8 mouse cellular contexts compared by ENCODE assay signal in the genomic region with DNA sequence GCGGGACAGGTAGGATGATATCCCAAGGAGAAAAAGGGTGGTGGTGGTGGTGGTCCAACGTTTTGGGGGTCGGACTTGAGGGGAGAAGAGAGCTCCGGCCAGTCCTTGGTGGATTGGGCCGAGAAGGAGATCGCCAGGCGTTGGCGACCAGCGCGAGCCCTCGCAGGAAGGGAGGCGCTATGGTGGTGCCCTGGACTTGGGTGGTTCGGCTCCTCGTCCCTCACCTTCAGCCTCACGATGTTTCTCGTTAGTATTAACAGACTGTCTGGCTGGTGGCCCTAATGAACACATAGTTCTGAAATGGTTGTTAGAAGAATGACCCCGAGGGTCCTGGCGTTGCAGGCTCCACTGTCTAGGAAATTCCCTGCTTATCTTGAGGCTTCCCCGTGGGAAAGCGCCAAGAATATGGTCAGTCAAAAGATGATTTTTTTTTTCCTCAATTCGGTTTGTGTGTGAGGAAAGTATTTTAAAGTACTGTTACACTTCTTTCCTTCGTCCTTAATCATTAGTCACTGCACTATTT. TPM values are rescaled to one million over a fixed set of nuclear protein-coding genes. Genes with fewer than 3 reads are reported as not detected.
DNase-seq lines count a peak whose midpoint lies in the region; ATAC-seq and TF ChIP-seq lines count a peak whose summit lies in the region.

No protein-coding gene starts in this region.

- no peaks in the 10 kb centered on the region; the same call in 1 of the 2 replicates for H3K4me1 ChIP-seq in cerebellum, adult 2 months (ENCODE audit: control insufficient read depth, insufficient read depth, low read length)
- H3K4me1 ChIP-seq in forebrain, embryonic 14.5 days (ENCODE audit: control insufficient read depth, insufficient read depth, low read length): peaks cover 5% of the 10 kb centered on the region; the same call in 1 of the 2 replicates
- H3K4me1 ChIP-seq in liver, embryonic 15.5 days (replicated peaks): peaks cover 60% of the 10 kb centered on the region

- peaks cover 10% of the 10 kb centered on the region for H3K36me3 ChIP-seq in C2C12 (ENCODE audit: control insufficient read depth, insufficient read depth)
- H3K36me3 ChIP-seq in forebrain, embryonic 14.5 days (ENCODE audit: control insufficient read depth, insufficient read depth, low read length): peaks cover 6% of the 10 kb centered on the region; the same call in 1 of the 2 replicates
- peaks cover 8% of the 10 kb centered on the region; the same call in 1 of the 2 replicates for H3K36me3 ChIP-seq in liver, embryonic 15.5 days (replicated peaks)

- no peak for DNase-seq in cerebellum, adult 2 months
- DNase-seq in cerebellum, postnatal 14 days: no peak
- DNase-seq in forebrain, embryonic 14.5 days (ENCODE audit: low spot score): no peak
- DNase-seq in yolk sac, embryonic 10.5 days (ENCODE audit: low spot score): no peak
- DNase-seq in retina, postnatal 1 day: no peak
- no peak for DNase-seq in left cerebral cortex, adult 9 months (ENCODE audit: low spot score in 2 of 2)

- H3K4me2 ChIP-seq in forebrain, embryonic 14.5 days (ENCODE audit: low read length): peak overlapping the region; percentile 77
- peak overlapping the region; percentile 86 for H3K4me2 ChIP-seq in liver, embryonic 15.5 days

- peak; percentile 60 for ATAC-seq in forebrain, embryonic 14.5 days
- ATAC-seq in liver, embryonic 15.5 days (ENCODE audit: insufficient read depth): peak; percentile 71

- H3K27ac ChIP-seq in cerebellum, adult 2 months (ENCODE audit: insufficient read depth, low read length): peak overlapping the region; percentile 49
- 0 out of 2 replicates have a peak overlapping the region, but pooled peaks have one; percentile 39 for H3K27ac ChIP-seq in forebrain, embryonic 14.5 days (ENCODE audit: low read depth, low read length)
- H3K27ac ChIP-seq in liver, embryonic 15.5 days (replicated peaks): peak overlapping the region; percentile 84

- H3ac ChIP-seq in C2C12 (ENCODE audit: control insufficient read depth, insufficient read length, low read depth): peak overlapping the region; percentile 53

- no peaks in the 10 kb centered on the region for H3K9me3 ChIP-seq in forebrain, embryonic 14.5 days (replicated peaks; ENCODE audit: control insufficient read depth, low read length)
- H3K9me3 ChIP-seq in liver, embryonic 15.5 days (replicated peaks): no peaks in the 10 kb centered on the region

- no peaks in the 10 kb centered on the region for H3K27me3 ChIP-seq in cerebellum, adult 2 months (ENCODE audit: control insufficient read depth, insufficient read depth, low read length)
- no peaks in the 10 kb centered on the region for H3K27me3 ChIP-seq in C2C12 (ENCODE audit: control insufficient read depth, insufficient read depth, insufficient read length)
- H3K27me3 ChIP-seq in forebrain, embryonic 14.5 days (replicated peaks; ENCODE audit: control insufficient read depth, insufficient read depth, low read length): no peaks in the 10 kb centered on the region
- no peaks in the 10 kb centered on the region for H3K27me3 ChIP-seq in liver, embryonic 15.5 days

- peaks cover 42% of the 10 kb centered on the region for H3K79me3 ChIP-seq in C2C12 (ENCODE audit: low read depth)

- TF ChIP-seq POLR2A in cerebellum, adult 2 months (IDR thresholded peaks at IDR 0.05; ENCODE audit: borderline replicate concordance, insufficient read depth, low read length): no peak

- WGBS in cerebellum, adult 2 months: under 1% methylated on average over 22 of the region's 22 CpGs
- WGBS in forebrain, embryonic 14.5 days: 1% methylated on average over 22 of the region's 22 CpGs
- under 1% methylated on average over 22 of the region's 22 CpGs for WGBS in liver, embryonic 15.5 days (ENCODE audit: insufficient replicate concordance)

- peaks cover 62% of the 10 kb centered on the region for H3K79me2 ChIP-seq in C2C12 (ENCODE audit: control insufficient read depth, insufficient read depth)

- peak overlapping the region; percentile 95 for H3K4me3 ChIP-seq in cerebellum, adult 2 months (replicated peaks; ENCODE audit: insufficient read depth, low read depth, low read length)
- H3K4me3 ChIP-seq in C2C12 (ENCODE audit: insufficient read depth, poor library complexity, severe bottlenecking): peak overlapping the region; percentile 51
- peak overlapping the region; percentile 59 for H3K4me3 ChIP-seq in forebrain, embryonic 14.5 days (ENCODE audit: low read depth, low read length)
- H3K4me3 ChIP-seq in liver, embryonic 15.5 days (replicated peaks): peak overlapping the region; percentile 87

- H3K9ac ChIP-seq in forebrain, embryonic 14.5 days (ENCODE audit: low read length): peak overlapping the region; percentile 82
- H3K9ac ChIP-seq in liver, embryonic 15.5 days: peak overlapping the region; percentile 79

- no peak for TF ChIP-seq CTCF in cerebellum, adult 2 months (IDR thresholded peaks at IDR 0.05; ENCODE audit: borderline replicate concordance, insufficient read depth, low read depth, low read length)
- TF ChIP-seq CTCF in C2C12 (IDR thresholded peaks at IDR 0.05; ENCODE audit: control insufficient read depth, insufficient read depth, insufficient read length): no peak

TF ChIP-seq in C2C12, 6 proteins besides CTCF, POLR2A, EP300 and RAD21:
- TF ChIP-seq MYOD1 (IDR thresholded peaks at IDR 0.05; ENCODE audit: control insufficient read depth, insufficient read length, low read depth) (no peak), USF1 (IDR thresholded peaks at IDR 0.05; ENCODE audit: low read depth) (no peak), MYOG (IDR thresholded peaks at IDR 0.05; ENCODE audit: control insufficient read depth, extremely low read depth, insufficient read length) (no peak), MAX (IDR thresholded peaks at IDR 0.05) (no peak), CEBPB (IDR thresholded peaks at IDR 0.05; ENCODE audit: low read depth) (no peak), FOSL1 (IDR thresholded peaks at IDR 0.05; ENCODE audit: insufficient read depth, low read length, poor library complexity, severe bottlenecking) (no peak)

RNA-seq across cellular contexts. Expression of gene Snap23, which starts 0.4 kb away (rescaled TPM):
- 16.9 and 17.8 TPM in 2 replicates for polyA plus RNA-seq in cerebellum, adult 2 months (2012; rRNA removed)
- 9.4 TPM for polyA plus RNA-seq in C2C12 (2012; fragmentation: generic; extraction: Trizol)
- 13.0 and 15.8 TPM in 2 replicates for polyA plus RNA-seq in forebrain, embryonic 14.5 days (2014; fragmentation: Nextera tagmentation; extraction: Ambion mirVana)
- 24.7 and 27.4 TPM in 2 replicates for polyA plus RNA-seq in liver, embryonic 15.5 days (2015; fragmentation: Nextera tagmentation; extraction: Ambion mirVana)

RNA-seq across cellular contexts. Expression of gene Zfp106, which starts 4.2 kb away (rescaled TPM):
- 66.0 and 66.3 TPM in 2 replicates for polyA plus RNA-seq in cerebellum, adult 2 months (2012; rRNA removed)
- 39.2 TPM for polyA plus RNA-seq in C2C12 (2012; fragmentation: generic; extraction: Trizol)
- 42.1 and 50.2 TPM in 2 replicates for polyA plus RNA-seq in forebrain, embryonic 14.5 days (2014; fragmentation: Nextera tagmentation; extraction: Ambion mirVana)
- 17.4 and 18.1 TPM in 2 replicates for polyA plus RNA-seq in liver, embryonic 15.5 days (2015; fragmentation: Nextera tagmentation; extraction: Ambion mirVana)

RNA-seq across cellular contexts. Expression of gene Haus2, which starts 41.3 kb away (rescaled TPM):
- polyA plus RNA-seq in cerebellum, adult 2 months (2012; rRNA removed): 14.0 and 15.9 TPM in 2 replicates
- 4.1 TPM for polyA plus RNA-seq in C2C12 (2012; fragmentation: generic; extraction: Trizol)
- polyA plus RNA-seq in forebrain, embryonic 14.5 days (2014; fragmentation: Nextera tagmentation; extraction: Ambion mirVana): 24.3 and 26.5 TPM in 2 replicates
- 10.4 and 10.8 TPM in 2 replicates for polyA plus RNA-seq in liver, embryonic 15.5 days (2015; fragmentation: Nextera tagmentation; extraction: Ambion mirVana)

RNA-seq across cellular contexts. Expression of gene Lrrc57, which starts 41.5 kb away (rescaled TPM):
- polyA plus RNA-seq in cerebellum, adult 2 months (2012; rRNA removed): 27.3 and 27.9 TPM in 2 replicates
- 8.0 TPM for polyA plus RNA-seq in C2C12 (2012; fragmentation: generic; extraction: Trizol)
- 31.0 and 35.4 TPM in 2 replicates for polyA plus RNA-seq in forebrain, embryonic 14.5 days (2014; fragmentation: Nextera tagmentation; extraction: Ambion mirVana)
- 10.9 and 11.8 TPM in 2 replicates for polyA plus RNA-seq in liver, embryonic 15.5 days (2015; fragmentation: Nextera tagmentation; extraction: Ambion mirVana)
